Mouse (Mus musculus) CD4-positive, CD25-positive, alpha-beta regulatory T cell, adult 4 months (primary cell): ENCODE data around the gene Snrpd2. TPM values are rescaled to one million over a fixed set of nuclear protein-coding genes. Genes with fewer than 3 reads are reported as not detected.
"Not testable (repeated sequence)": the region's sequence is repeated elsewhere in the genome, so short reads cannot be mapped to it uniquely, and the experiment has no call there.

Source experiments
- ATAC-seq: one replicate; pipeline ENCODE4 v1.8.0; 2017
- polyA plus RNA-seq, 2 experiments: library from polyadenylated mRNA; unstranded; fragments of 100-300 nt; shearing (Covaris generic); gene quantifications; one replicate each; pipeline ENCODE4 v1.2.1; 2017

Gene Snrpd2
- polyA plus RNA-seq, 2 experiments from 2014 or later = 63.0 to 77.3 TPM

DNA sequence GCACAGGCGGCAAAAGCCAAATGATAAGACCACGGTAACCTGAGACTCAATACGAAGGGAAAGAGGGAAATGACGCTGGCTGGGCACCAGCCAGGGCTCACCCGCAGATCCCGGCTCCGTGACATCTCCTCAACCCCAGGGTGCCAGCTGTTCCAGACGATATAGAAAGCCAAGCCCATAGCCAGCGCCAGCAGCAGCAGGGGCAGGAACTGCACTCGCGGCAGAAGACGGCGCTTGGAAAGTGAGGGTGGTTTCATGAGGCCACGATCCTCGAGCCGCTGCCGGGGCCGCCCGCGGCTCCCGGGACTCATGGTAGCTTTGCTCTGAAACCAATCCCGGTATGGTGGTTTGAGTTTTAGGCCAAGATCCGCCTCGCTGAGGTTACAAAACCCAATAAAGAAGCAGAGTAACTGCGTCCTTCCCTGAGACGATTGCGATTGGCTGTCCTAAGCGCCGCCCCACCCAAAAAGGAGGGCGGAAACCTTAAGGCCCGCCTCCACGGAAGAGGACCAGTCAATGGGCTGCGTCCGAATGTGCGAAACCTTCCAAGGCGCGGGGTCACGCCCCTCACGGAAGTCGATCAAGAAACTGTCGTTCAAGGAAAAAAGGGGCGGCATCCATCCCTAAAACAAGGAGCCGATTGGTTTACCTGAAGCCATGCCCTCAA, 514 bp upstream of the Snrpd2 start, which contains the start of gene Qpctl:
Gene Qpctl, minus strand, starts transcription at position 417 of the 667 bp plus-strand sequence.
- peak; percentile 92 for ATAC-seq

DNA sequence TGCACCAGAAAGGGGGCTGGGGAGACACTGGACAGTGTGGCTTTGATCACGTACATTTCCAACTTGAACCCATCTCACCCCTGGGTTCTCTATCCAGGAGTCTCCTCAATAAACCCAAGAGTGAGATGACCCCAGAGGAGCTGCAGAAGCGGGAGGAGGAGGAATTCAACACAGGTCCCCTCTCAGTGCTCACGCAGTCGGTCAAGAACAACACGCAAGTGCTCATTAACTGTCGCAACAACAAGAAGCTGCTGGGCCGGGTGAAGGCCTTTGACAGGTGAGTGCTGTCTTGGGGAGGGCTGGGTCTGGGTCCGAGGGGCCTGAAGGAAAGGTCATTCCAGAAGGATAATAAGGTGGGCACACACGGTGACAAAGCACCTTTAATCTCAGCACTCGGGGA, 1.6 kb downstream of the Snrpd2 start:
- not testable (repeated sequence) for ATAC-seq

DNA sequence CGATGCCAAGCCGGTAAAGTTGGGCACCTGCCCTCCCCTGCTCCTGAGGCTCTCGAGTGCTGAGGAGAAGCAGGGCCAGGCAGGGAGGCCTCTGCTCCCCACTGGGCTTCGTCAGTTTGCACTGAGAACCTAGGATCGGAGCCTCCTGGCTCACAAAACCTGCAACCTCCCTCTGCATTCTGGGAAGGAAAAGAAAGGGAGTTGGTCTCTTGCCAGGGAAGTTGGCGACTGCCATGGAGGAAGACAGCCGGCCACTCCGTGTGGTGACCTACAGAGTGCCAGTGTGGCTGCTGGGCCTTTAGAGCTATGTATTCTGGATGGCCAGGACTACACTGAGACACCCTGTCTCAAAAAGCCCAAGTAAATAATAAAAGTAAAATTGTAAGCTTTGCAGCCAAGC, 5.3 kb downstream of the Snrpd2 start:
- ATAC-seq = no peak

DNA sequence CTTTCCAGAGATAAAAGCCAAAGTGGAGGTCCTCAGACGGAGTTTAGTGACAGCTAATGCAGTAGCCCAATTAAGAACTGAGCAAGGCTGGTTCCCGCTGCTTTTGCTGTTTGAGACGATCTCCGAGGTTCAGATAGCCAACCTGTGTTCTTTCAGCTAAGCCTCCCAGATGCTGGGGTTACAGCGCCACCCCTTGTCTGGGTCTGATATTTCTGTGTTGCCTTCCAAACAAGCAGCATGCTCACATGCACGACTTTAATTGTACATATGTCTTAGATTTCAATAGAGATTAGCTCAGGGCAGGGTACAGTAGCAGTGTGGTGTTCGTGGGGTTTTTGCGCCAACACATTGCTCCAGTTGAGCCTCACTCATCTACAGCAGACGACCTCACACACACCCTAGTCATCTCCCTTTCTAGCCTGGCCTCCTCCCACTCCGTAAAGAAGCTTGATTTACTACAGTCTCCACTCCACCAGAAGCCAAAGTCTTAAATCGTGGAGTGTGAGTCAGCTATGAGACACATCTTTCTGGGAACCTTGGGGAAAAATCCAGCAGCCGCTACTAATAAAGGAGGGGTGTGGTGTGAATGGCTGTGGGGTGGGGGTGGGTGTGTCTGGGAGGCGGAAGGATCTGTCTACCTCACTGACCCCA, 6.4 kb downstream of the Snrpd2 start:
- ATAC-seq = no peak

DNA sequence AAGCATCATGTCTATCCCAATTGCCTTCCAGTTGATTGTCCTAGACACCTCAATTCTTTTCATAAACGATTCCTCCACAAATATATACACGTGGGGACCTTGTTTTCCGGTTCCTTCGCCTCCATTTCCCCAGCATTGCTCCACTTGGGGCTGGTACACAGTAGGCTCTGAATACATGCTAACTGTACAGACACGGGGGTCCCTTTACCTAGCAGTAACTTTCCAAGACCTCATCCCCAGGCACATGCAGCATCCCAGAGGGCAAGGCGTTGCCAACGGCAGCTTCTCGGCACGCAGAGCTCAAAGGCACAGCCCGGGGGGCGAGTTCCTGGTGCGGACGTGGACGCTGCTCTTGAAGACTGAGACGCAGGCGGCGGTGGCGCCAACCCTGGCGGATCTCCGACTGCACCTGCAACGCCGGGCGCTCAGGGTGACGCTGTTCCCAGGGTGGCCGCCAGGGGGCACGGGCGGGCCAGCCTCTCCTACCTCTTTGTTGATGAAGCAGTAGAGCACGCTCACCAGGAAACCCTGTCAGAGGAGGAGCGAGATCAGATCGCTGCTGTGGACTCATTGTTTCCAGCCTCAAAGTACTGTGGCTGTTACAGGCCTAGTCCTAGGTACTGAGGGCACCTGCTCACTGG, 7.8 kb downstream of the Snrpd2 start:
- ATAC-seq = peak; percentile 98

DNA sequence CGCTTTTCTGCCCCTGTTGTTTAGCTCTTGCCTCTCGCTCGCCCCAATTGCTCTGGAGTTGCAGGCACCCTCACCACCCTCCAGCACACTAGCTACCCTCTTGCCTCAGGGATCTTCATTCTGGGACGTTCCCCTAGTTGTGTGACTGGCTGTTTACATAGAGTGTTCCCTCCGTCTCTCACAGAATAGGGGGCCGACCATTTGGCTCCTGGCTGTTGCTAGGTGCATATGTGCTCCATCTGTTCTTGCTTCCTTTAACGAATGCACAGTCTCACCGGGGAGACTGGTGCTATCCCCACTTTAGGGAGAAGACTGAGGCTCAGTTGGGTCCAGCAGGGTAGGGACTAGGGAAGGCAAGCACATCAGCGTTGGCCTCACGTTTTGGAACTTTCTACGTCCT, 9.1 kb downstream of the Snrpd2 start:
- ATAC-seq = no peak

DNA sequence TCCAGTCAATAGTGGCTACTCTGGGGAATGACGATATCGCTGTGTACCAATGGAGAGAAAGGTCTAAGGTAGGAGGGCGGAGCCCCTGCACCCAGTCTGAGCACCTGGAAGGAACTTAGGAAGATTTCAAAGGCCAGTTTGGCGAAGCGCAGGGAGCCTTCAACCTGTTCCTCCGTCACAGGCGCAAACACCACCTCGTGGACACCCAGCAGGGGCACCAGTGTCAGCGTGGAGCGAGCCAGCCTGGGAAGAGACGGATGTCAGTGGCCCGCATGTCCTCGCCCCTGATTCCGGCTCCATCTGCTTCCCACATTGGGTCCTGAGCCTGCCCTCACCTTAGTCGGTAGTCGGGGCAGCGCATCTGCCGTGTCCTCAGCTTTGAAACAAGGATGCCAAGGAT, 9.9 kb downstream of the Snrpd2 start:
- no peak for ATAC-seq

DNA sequence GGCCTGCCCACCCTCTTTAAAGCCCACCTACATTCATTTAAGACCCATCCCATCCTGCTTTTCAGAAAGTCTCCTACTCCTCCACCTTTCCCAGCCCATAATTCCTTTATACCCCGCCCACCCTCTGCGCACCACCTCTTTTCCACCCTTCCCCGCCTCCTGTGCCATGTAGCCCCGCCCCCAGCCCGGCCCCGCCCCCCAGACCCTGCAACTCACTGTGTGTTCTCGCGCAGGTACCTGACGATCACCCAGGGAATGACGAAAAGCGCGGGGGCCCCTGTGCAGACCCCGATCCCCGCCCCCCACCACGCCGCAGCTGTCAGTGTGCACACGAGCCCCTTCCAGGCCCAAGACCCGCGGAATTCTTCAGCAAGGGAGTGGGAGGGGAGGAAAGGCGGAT, 10.6 kb downstream of the Snrpd2 start:
- no peak for ATAC-seq

DNA sequence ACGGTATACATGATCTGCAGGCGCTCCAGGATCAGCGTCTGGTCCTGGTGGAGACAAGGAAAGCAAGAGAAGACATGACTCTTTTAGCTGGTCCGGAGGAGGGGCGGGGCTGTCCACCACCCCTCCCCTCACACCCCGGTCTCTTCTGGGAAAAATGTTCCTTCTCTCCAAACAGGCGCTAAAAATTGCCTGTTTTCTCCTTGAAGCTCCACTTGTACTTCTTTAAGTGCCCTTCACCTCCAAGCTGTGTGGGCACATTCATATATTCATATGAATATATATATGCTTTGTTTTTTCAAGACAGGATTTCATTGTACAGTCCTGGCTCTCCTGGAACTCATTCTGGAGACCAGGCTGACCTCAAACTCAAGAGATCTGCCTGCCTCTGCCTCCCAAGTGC, 13.4 kb downstream of the Snrpd2 start:
- ATAC-seq = no peak

DNA sequence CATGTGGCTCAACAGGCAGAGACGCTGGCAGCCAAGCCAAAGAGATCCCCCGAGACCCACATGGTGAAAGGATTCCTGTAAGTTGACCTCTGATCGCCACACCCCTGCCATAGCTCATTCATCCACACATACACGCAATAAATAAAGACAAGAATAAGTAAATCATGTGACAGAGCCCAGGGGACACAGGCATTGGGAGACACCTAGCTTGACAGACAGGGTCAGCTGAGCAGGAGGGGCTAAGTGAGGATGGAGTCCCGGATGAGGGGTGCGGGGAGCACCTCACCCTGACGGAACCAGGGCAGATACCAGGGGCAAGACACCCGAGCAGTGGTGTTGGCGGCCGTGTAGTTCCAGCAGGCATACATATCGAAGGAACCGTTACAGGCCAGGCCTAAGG, 14.2 kb downstream of the Snrpd2 start:
- no peak for ATAC-seq

DNA sequence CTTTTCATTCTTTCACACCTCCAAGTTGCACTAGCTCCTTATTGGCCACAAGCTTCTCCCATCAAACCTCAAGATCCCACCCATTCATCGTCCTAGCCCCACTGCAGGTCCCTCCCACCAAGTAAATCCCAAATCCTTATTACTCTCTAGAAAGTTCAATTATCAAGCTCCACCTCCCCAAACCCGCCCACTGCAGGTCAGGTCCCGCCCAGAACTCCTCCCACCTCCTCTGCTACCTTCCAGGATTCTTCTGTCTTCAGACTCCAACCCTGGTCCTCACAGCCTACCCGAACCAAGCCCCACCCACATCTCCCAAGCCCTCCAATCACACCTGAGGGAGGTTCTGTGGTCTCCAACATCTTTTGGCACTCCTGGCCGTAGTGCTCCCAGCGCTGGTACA, 14.7 kb downstream of the Snrpd2 start:
- no peak for ATAC-seq

DNA sequence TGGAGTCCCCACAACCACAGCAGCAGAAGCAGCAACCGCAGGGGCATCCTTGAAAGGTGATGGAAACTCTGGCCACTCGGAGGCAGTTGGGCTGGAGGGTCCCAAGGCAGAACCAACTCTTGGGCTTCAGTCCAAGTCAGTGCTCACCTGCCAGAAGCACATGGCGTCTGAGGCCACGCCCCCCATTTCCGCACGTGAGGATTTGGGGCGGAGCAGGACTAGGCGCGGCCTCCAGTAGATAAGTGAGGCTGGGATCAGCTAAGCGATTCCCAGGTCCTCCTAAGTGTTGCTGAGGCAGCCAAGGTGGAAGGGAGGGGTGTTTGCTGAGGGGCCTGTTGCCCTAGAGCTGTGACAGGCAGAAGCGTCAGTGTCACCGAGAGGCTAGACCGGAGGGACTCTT, 15.5 kb downstream of the Snrpd2 start:
- ATAC-seq = peak; percentile 72

DNA sequence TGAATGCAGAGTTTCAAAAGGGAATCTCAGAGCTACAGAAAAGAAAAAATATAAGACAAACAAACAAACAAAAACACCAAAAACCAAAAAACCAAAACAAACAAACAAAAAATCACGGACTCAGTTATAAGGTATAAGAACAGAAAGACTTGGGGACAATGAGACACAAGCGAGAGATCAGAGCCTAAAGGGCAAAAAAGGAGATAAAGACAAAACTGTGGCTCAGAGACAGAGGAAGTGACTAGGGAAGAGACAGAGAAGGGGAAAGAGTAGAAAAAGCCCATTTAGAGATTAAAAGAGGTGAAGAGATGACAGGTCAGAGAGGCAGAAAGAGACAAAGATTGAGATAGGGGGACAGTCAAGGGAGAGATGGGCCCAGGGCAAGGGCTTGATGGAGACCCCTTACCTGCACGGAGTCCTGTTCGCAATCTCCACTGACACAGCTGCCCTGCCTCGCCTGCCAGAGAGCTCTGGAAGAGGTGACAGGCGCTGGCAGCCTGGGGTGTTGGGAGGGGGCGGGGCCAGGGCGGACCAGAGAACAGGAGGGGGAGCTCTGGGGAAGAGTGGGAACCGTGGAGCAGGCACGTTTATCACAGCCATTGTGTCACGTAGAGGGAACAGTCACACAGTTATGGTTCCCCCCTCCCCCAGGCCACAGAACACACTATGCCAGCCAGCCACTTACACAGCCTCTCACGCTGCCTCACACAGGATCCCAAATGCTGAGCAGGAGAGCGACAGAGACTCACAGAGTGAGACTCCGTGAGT, 16.3 kb downstream of the Snrpd2 start, which contains the start of gene Gipr:
Gene Gipr, minus strand, starts transcription at position 472 of the 768 bp plus-strand sequence.
- no peak for ATAC-seq

DNA sequence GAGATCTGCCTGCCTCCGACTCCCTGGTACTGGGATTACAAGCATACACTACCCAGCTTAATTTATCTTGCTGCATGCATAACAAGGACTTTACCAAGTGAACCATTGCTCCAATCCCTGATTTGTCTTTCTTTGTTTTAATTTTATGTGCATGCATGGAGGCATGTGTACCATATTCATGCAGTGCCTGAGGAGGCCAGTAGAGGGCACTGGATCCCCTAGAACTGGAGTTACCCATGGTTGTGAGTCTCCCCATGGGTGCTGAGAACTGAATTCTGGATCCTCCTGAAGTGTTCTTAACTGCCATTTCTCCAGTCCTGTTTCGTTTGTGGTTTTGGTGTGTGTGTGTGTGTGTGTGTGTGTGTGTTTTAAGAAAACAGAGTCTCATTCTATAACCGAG, 17.5 kb downstream of the Snrpd2 start:
- ATAC-seq = no peak

DNA sequence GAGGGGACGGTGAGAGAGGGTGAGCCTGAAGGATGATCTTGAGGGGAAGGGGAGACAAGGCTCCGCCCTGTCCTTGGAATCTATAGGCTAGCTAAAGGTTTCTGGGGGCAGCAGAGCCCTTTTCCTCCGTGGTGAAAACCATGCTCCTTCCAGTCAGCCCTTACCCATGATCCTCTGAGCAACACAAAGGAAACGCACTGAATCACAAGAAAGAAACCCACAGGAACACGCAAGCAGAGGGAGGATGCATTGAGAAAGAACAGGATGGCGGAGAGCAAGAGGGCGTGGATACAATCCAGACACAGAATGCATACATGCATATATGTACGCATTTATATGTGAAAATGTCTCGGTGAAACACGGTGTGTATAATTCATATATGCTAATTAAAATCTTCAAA, 20.0 kb downstream of the Snrpd2 start:
- ATAC-seq = no peak

DNA sequence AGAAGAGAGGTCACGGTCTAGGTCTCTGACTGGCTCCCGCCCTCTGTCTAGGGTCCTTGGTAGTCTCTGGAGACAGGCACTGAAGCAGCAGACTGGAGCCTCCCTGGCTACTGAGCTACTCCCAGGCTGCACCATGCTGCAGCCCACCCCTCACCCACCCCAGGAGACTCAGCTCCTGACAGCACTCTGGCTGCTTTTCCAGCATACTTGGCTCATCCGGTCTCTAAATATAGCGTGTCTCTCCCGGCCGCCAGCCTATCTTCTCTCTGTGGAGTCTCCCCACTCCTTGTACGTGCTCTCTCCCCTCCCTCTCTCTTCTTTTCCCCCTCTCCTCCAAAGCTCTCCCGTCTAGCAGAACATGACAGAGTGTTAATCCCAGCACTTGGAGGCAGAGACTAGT, 20.6 kb downstream of the Snrpd2 start:
- ATAC-seq = no peak

DNA sequence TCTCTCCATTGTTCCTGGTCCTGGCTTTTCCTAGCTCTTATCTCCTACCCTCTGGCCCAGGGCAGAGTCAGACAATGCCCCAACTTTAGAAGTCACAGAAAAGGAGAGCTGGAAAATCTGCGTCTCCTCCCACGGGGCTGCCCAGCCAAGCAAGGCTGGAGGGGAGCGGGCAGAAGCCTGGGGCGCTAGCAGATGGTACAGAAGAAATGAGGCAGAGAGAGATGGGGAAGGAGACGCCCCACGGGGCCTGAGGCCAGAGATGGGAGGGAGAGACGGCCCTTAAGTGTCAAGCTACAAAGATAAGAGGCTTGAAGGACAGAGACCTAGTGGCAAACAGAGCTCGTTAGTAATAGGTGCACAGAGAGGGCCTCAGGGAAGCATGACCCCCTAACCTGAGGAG, 22.3 kb downstream of the Snrpd2 start:
- ATAC-seq = no peak

DNA sequence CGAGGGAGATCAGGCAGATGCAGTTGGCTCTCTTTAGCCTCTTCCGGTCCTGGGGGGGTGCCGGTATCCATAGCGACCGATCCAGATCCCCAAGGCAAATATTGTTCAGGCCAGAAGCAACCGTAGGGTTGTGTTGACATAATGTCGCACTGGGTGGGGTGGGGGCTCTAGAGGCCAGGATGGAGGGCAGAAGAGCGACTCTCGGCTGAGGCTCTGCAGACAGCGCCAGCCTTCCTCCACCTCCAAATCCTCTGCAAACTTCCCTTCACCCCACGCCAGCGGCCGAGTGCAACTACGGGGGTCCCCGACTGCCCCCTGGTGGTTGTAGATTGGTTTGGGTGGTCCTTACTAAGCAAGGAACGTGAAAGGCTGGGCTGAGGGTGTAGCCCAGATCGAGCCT, 23.4 kb downstream of the Snrpd2 start:
- ATAC-seq = no peak

DNA sequence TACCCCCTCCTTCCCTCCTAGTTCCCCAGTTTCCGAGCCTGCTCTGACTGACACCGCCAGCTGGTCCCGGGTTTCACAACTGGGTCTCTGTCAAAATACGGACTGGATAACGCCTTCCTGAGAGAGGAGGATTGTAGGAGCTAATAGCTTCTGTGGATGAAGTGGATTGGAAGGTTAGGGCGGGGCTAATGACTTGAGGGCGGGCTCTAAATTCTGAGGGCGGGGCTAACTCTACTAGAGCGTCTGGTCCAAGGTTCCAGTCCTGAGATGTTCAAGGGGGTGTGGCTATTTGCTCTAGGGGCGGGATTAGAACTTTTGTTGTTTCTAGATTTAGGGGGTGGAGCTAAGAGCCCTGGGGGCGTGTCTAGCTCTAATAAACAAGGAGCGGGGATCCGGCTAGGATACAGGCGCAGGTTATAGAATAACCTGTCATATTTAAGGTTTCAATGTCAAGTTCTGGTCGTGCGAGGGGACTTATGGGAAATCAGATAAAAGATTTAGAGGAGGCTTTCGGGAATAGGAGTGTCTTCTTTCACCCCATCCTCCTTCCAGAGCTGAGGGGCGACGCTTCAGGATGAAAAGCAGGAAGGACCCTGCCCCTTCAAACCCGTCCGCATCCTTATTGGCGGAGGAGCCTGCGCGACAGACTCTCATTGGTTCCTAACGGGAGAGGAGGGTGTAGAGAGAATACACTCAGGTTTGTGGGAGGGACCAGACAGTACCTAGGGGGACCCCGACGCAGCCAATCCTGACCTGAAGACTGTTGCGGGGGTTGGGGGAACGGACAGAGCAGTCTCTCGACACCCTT, 26.4 kb downstream of the Snrpd2 start, which contains the start of gene Eml2:
Gene Eml2, plus strand, starts transcription at position 714 of the 808 bp plus-strand sequence.
- ATAC-seq = no peak

DNA sequence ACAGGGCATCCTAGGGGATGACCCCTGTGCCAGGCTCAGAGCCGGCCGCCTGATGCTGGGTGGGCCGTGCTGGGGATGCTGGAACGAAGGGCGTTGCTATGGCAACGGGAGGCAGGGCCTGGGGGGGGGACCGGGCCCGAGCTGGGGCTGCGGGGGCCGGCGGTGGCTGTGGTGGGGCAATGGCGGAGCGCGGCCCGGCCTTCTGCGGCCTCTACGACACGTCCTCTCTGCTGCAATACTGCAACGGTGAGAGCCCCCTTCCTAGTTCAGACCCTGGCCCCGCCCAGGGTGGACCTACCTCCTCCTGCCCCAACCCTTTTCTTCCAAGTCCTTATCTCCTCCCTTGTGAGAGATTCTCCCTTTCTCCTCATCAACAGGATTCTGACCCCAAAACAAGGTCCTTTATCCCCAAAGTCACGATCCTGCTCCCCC, 27.0 kb downstream of the Snrpd2 start:
- no peak for ATAC-seq

DNA sequence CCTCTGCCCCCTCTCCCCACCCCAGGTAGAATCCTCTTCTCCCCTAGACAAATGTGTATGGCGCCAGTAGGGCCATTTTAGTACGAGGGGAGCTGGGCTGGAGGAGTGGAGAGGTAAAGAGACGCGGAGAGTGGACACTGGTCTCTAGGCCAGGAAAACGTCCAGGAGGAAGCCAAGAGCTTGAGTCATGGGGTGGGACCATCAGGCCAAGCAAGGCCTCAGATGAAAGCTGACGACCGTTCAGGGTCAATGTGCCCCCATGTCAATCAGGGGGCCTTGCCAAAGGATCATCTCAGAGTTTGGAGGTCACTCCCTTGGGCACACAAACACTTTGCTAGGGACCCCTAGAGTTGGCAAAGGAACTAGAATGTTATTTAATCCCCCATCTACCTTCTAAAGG, 27.7 kb downstream of the Snrpd2 start:
- no peak for ATAC-seq

DNA sequence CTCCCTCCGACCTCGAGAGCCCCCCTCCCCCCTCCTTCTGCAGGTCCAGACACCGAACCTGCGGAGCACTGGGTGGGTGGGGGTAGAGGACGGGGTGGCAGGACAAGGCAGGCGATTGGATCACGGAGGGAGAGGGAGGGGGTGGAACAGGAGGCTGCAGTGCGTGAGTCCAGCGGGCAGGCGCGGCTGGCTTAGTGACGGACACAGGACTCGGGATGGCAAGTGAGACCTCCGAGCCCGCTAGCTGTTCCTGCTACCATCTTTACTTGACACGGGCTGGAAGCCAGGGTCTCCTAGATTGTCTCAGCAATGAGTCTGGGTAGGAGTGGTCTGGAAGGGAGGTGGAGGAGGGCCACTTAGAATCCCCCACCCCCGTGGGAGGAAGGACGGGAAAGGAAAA, 28.5 kb downstream of the Snrpd2 start:
- ATAC-seq = no peak
